Mouse (Mus musculus) ES-Bruce4 (cell line): Measurements from ENCODE around the gene Klhl18.

ENCODE experiments used
- CTCF ChIP-seq: IDR thresholded peaks from one replicate; pipeline ENCODE4 v1.8.1; 2011; ENCODE audit warnings: low read depth, low read length
- POLR2A ChIP-seq: IDR thresholded peaks from one replicate; pipeline ENCODE4 v1.8.1; 2011; ENCODE audit warnings: low read length; ENCODE audit not compliant: insufficient read depth

GRCm38 (mm10) chr9:110380662-110381061 lies 95.8 kb downstream of the Klhl18 start:
- TF ChIP-seq CTCF (no peak), POLR2A (no peak)
